Mouse (Mus musculus): ENCODE data around the gene Nup50.

GRCm38 (mm10) chr15:84940102-84940501, 16.9 kb downstream of the Nup50 start:
- TF ChIP-seq CTCF (IDR thresholded peaks at IDR 0.05) (no peak), POLR2A (IDR thresholded peaks at IDR 0.05; ENCODE audit: insufficient read depth, low read depth, low read length) (no peak), EP300 (IDR thresholded peaks at IDR 0.05; ENCODE audit: insufficient read depth, low read depth, low read length) (0 out of 2 replicates have a peak, but pooled peaks have one; percentile 32)
